Mouse (Mus musculus) liver, adult 2 months (tissue): ENCODE data around the gene Gusb. TPM values are rescaled to one million over a fixed set of nuclear protein-coding genes. Genes with fewer than 3 reads are reported as not detected.

Experiments
- DNase-seq: peaks from one replicate; pipeline ENCODE4 v3.0.0-alpha.2; 2011; ENCODE audit warnings: low read depth, low spot score; ENCODE audit errors: extremely low read depth
- H3K27ac ChIP-seq: fragments of 200-500 bp; replicated peaks from 2 replicates; pipeline ENCODE4 v1.5.1; 2012; ENCODE audit warnings: low read depth, mild to moderate bottlenecking, control low read depth, inconsistent platforms, low read length; ENCODE audit not compliant: insufficient read depth
- H3K27me3 ChIP-seq: fragments of 200-500 bp; 2 replicates; pipeline ENCODE4 v1.6.1; 2012; ENCODE audit warnings: mild to moderate bottlenecking, moderate library complexity, low read length, inconsistent platforms; ENCODE audit not compliant: control insufficient read depth, insufficient read depth
- H3K36me3 ChIP-seq: fragments of 200-500 bp; 2 replicates; pipeline ENCODE4 v1.6.1; 2012; ENCODE audit warnings: low read length, inconsistent platforms; ENCODE audit not compliant: control insufficient read depth, insufficient read depth
- H3K4me1 ChIP-seq: fragments of 200-500 bp; 2 replicates; pipeline ENCODE4 v1.6.1; 2011; ENCODE audit warnings: low read length; ENCODE audit not compliant: control insufficient read depth, insufficient read depth
- H3K4me3 ChIP-seq: fragments of 200-500 bp; 2 replicates; pipeline ENCODE4 v1.5.1; 2011; ENCODE audit warnings: low read depth, mild to moderate bottlenecking, control low read depth, low read length, moderate library complexity; ENCODE audit not compliant: insufficient read depth
- H3K79me2 ChIP-seq: fragments of 200-500 bp; 2 replicates; pipeline ENCODE4 v1.6.1; 2012; ENCODE audit warnings: inconsistent platforms, mild to moderate bottlenecking, low read length, moderate library complexity; ENCODE audit not compliant: control insufficient read depth, insufficient read depth
- H3K9ac ChIP-seq: fragments of 200-500 bp; 2 replicates; pipeline ENCODE4 v1.6.1; 2012; ENCODE audit warnings: low read depth, mild to moderate bottlenecking, control low read depth, inconsistent platforms, low read length
- CTCF ChIP-seq: fragments of 200-500 bp; IDR thresholded peaks from 2 replicates; pipeline ENCODE4 v1.5.1; 2011; ENCODE audit warnings: low read depth, low read length, control low read depth
- POLR2A ChIP-seq: fragments of 200-500 bp; IDR thresholded peaks from 2 replicates; pipeline ENCODE4 v1.6.1; 2011; ENCODE audit warnings: low read length, control low read depth; ENCODE audit not compliant: insufficient read depth; ENCODE audit errors: extremely low read depth
- WGBS: fragments of 180-500 bp; shearing (Covaris S2); methylation state at CpG from one replicate; pipeline ENCODE4 v1.1.7; 2018; 5-methylcytosine and 5-hydroxymethylcytosine counted together
- polyA plus RNA-seq: library from polyadenylated mRNA; depleted of rRNA; stranded (reverse); fragments of >200 nt; gene quantifications from 2 replicates; pipeline ENCODE4 v1.2.3, GENCODE M21; 2012
- total RNA-seq: library from RNA; depleted of rRNA; stranded (reverse); fragments of >200 nt; gene quantifications from 2 replicates; pipeline ENCODE4 v1.2.3, GENCODE M21; 2014

Gusb gene
- total and polyA plus RNA-seq, 2 experiments: 13.6 to 17.6 TPM

GRCm38 (mm10) chr5:129997700-129998099 is 5.1 kb downstream of the Gusb start:
- H3K4me1 ChIP-seq: no peaks in the 10 kb centered on the region
- H3K4me3 ChIP-seq: no peak overlapping the region
- no peaks in the 10 kb centered on the region for H3K27me3 ChIP-seq
- DNase-seq: no peak
- 79% methylated on average over 19 of the region's 19 CpGs for WGBS
- no peak overlapping the region for H3K9ac ChIP-seq
- H3K36me3 ChIP-seq: peaks cover 3% of the 10 kb centered on the region; the same call in 1 of the 2 replicates
- TF ChIP-seq CTCF (peak; percentile 8; the same call in 1 of the 2 replicates), POLR2A (no peak)
- no peaks in the 10 kb centered on the region; the same call in 1 of the 2 replicates for H3K79me2 ChIP-seq
- no peak overlapping the region for H3K27ac ChIP-seq

- H3K4me1 ChIP-seq: no peaks in the 10 kb centered on the region
- H3K27ac ChIP-seq: no peak overlapping the region
- no peak overlapping the region for H3K4me3 ChIP-seq
- no peak for TF ChIP-seq POLR2A
- no peak for TF ChIP-seq CTCF
- no peaks in the 10 kb centered on the region for H3K27me3 ChIP-seq
- H3K9ac ChIP-seq: no peak overlapping the region
- 93% methylated on average over 7 of the region's 7 CpGs for WGBS
- peaks cover 3% of the 10 kb centered on the region; the same call in 1 of the 2 replicates for H3K36me3 ChIP-seq
- no peaks in the 10 kb centered on the region for H3K79me2 ChIP-seq
- no peak for DNase-seq
These were observed 7.9 kb downstream of the Gusb start for GRCm38 (mm10) chr5:129994989-129995388.

- DNase-seq: no peak
- Histone ChIP-seq H3K79me2 (no peaks in the 10 kb centered on the region), H3K9ac (no peak overlapping the region), H3K36me3 (peaks cover 3% of the 10 kb centered on the region; the same call in 1 of the 2 replicates), H3K4me1 (peaks cover 4% of the 10 kb centered on the region), H3K27me3 (no peaks in the 10 kb centered on the region), H3K27ac (no peak overlapping the region), H3K4me3 (no peak overlapping the region)
- whole genome bisulfite sequencing: 94% methylated on average over 14 of the region's 14 CpGs
- no peak for TF ChIP-seq CTCF
- TF ChIP-seq POLR2A: no peak
These were observed 9.5 kb downstream of the Gusb start for GRCm38 (mm10) chr5:129993374-129993773.

- H3K79me2 ChIP-seq: no peaks in the 10 kb centered on the region
- H3K4me3 ChIP-seq: no peak overlapping the region
- H3K36me3 ChIP-seq: peaks cover 2% of the 10 kb centered on the region; the same call in 1 of the 2 replicates
- H3K27ac ChIP-seq: no peak overlapping the region
- no peak overlapping the region for H3K9ac ChIP-seq
- no peaks in the 10 kb centered on the region for H3K27me3 ChIP-seq
- 97% methylated on average over 5 of the region's 5 CpGs for WGBS
- no peak for DNase-seq
- peaks cover 4% of the 10 kb centered on the region for H3K4me1 ChIP-seq
- TF ChIP-seq POLR2A: no peak
- TF ChIP-seq CTCF: no peak
These were observed 11.0 kb downstream of the Gusb start for GRCm38 (mm10) chr5:129991898-129992297.

DNA sequence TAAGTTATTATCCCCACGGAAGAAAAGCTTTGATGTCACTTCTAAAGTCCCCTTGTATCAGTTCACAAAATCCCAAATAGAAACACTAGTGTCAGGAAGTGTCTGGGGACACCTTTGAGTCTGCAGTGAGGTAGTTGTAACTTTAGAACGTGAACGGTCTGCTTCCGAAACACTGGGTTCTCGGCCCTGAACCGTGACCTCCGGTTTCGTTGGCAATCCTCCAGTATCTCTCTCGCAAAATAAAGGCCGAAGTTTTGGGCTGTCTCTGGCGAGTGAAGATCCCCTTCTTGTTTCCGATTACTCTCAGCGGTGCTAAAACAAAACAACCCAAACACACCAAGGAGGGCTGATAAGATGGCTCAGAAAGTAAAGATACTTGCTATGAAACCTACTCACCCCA is 13.5 kb downstream of the Gusb start:
- peaks cover 2% of the 10 kb centered on the region; the same call in 1 of the 2 replicates for H3K36me3 ChIP-seq
- no peak overlapping the region for H3K9ac ChIP-seq
- peaks cover 4% of the 10 kb centered on the region for H3K4me1 ChIP-seq
- H3K27me3 ChIP-seq: no peaks in the 10 kb centered on the region
- 21% methylated on average over 13 of the region's 13 CpGs for WGBS
- peak; percentile 78 for DNase-seq
- TF ChIP-seq POLR2A: no peak
- peak overlapping the region; percentile 33 for H3K27ac ChIP-seq
- H3K4me3 ChIP-seq: no peak overlapping the region
- no peaks in the 10 kb centered on the region for H3K79me2 ChIP-seq

- peaks cover 5% of the 10 kb centered on the region; the same call in 1 of the 2 replicates for H3K4me1 ChIP-seq
- H3K4me3 ChIP-seq: no peak overlapping the region
- H3K27ac ChIP-seq: no peak overlapping the region
These were observed 22.6 kb downstream of the Gusb start for GRCm38 (mm10) chr5:129980216-129980615.

More at GRCm38 (mm10) chr5:129980216-129980615, 22.6 kb downstream of the Gusb start:
- Histone ChIP-seq H3K36me3 (peaks cover 13% of the 10 kb centered on the region), H3K27me3 (no peaks in the 10 kb centered on the region), H3K79me2 (peaks cover 17% of the 10 kb centered on the region; the same call in 1 of the 2 replicates), H3K9ac (no peak overlapping the region)
- no peak for TF ChIP-seq POLR2A
- no peak for TF ChIP-seq CTCF
- no peak for DNase-seq
- WGBS: 71% methylated on average over 3 of the region's 3 CpGs
